Mouse (Mus musculus): ENCODE measurements around the gene Ifnab.

Gene Ifnab

DNA sequence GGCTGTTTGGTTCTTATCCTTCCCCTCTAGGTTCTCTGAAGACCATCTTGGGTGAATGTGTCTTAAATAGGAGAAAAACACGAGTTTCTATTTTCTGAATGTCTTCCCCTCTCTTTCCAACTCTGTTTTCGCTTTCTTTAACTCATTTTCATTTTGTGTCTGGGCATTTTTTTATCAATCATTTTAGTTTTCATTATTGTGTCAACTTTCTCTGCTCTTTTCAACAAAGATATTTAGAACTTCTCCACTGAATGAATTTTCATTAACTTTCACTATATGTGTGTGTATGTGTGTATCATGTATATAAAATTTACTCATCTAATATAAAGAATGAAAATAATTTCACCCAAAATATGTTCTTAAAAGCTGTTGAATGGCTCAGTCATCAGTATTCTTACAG, at the start of gene Ifnab:
TSS of gene Ifnab (minus strand) at position 101 of the 400 bp plus-strand sequence.
- POLR2A ChIA-PET, result no interaction called here

DNA sequence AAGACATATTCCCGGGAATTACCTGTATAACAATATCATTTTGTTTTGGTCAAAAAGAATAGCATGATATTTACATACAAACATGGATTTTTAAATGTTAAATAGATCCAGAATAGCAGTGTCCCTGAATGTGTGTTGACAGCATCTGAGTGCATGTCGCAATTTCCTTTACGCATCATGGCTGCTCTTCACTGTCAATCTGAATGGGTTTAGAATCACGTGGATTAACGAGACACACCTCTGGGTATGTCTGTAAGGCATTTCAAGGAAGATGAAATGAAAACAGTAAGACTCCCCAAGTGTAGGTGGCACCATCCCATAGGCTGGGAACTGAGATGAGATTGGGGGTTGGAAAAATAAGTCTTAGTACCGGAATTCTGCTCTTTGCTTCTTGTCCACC, 47.9 kb upstream of the Ifnab start:
- ChIA-PET CTCF (interaction anchor here in 3 of 4 experiments (0.5 to 1.0 kb wide), 4 partner anchors 18 to 785 kb away, joined by 3 to 4 read pairs (median 3); no protein-coding TSS in a partner anchor), POLR2A (interaction anchor here in 1 of 4 experiments (0.9 kb wide), 1 partner anchor 16 kb away, joined by 3 read pairs; no protein-coding TSS in a partner anchor)

More for the DNA sequence above, at the start of gene Ifnab:
- CTCF ChIA-PET, result no interaction called here

DNA sequence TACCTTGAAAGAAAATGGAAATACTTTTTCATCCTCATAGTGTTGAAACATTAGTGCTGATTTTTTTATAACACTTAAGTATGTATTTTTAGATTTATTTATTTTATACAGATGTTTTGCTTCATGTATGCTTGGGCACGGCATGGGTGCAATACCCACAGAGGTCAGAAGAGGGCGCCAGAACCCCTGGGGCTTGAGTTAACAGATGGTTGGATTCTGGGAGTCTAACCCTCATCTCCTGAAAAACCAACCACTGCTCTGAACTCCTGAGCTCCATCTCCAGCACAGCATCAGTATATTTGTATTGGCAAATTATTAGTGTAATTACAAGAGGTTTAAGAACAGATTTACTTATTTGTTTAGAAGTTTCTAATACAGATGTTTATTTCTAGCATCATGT, 47.3 kb upstream of the Ifnab start:
- ChIA-PET POLR2A (interaction anchor here in 1 of 4 experiments (0.9 kb wide), 1 partner anchor 15 kb away, joined by 3 read pairs; no protein-coding TSS in a partner anchor), CTCF (interaction anchor here in 3 of 4 experiments (0.5 to 1.0 kb wide), 4 partner anchors 17 to 784 kb away, joined by 3 to 4 read pairs (median 3); no protein-coding TSS in a partner anchor)

DNA sequence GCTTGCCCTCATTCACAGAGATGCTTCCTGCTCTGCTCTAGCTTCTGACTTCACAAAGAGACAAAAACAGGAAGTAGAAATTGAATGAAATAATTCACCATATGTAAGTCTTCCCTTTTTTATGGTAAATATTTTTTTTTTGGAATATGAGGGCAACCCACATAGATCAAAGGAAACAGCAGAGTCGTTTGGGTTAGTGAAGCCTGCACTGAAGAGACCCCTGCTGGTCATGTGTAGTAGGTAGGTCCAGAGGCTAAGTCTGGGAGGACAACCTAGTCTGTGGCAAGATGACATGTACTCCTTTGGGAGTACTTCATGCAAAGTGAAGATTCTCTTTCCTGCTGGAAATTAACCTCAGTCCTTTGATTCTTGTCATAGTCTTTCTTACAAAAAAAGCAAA, 36.2 kb upstream of the Ifnab start:
- POLR2A ChIA-PET, result no interaction called here
- CTCF ChIA-PET, result interaction anchor here in 2 of 4 experiments (0.6 to 0.7 kb wide), 3 partner anchors 31 to 1924 kb away, joined by 3 to 5 read pairs (median 4); no protein-coding TSS in a partner anchor

DNA sequence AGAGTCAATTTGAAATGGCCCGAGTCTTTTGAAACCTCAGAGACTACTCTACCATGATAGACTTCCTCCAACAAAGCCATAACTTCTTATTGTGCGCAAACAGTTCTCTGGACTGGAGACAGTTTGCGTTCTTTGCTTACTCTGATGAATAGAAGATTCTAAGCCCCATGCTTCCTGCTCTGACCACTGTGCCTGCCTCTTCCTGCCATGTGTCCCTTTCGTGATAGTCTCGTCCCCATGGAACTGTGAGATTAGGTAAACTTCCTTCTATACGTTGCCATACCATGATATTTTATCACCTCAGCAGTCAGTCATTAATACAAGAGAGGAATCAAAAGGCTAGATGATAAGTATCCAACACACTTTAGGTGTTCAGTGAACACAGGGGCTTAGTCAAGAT, 35.6 kb upstream of the Ifnab start:
- CTCF ChIA-PET, result interaction anchor here in 3 of 4 experiments (0.6 to 1.0 kb wide), 4 partner anchors 30 to 1923 kb away, joined by 3 to 5 read pairs (median 4); no protein-coding TSS in a partner anchor
- POLR2A ChIA-PET, result no interaction called here

DNA sequence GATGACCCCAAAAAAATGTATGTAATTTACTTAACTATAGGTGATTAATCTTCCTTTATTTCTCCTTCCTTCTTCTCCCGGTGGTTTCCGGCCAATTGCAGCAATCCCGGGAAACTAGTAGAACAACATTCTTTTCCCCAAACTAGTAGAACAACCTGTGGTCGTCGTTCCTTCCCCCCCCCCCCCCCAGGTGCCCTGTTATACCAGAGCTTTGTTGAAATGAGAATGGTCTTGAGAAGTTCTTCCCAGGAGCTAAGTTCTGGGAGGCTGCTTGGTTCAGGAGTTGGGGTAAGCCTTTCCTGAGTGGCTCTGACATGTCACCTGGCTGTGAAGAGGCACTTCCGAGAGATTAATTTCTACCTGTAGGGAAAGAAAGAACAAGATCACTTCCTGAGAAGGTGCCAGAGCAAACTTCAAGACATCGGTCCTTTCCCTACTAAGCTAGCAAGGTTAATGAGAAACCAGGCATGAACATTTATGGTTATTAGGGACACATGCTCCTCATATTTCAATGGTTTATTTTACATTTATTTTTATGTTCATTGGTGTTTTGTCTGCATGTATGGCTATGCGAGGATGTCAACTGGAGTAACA, 32.4 kb upstream of the Ifnab start:
- POLR2A ChIA-PET, result interaction anchor here in 2 of 4 experiments (0.6 to 1.8 kb wide), 4 partner anchors 15 to 584 kb away, joined by 3 to 8 read pairs (median 4); partner anchors contain the start of gene Gm13283 (in 1 of the 2)
- CTCF ChIA-PET, result interaction anchor here in 1 of 4 experiments (0.7 kb wide), 1 partner anchor 22 kb away, joined by 10 read pairs; no protein-coding TSS in a partner anchor

DNA sequence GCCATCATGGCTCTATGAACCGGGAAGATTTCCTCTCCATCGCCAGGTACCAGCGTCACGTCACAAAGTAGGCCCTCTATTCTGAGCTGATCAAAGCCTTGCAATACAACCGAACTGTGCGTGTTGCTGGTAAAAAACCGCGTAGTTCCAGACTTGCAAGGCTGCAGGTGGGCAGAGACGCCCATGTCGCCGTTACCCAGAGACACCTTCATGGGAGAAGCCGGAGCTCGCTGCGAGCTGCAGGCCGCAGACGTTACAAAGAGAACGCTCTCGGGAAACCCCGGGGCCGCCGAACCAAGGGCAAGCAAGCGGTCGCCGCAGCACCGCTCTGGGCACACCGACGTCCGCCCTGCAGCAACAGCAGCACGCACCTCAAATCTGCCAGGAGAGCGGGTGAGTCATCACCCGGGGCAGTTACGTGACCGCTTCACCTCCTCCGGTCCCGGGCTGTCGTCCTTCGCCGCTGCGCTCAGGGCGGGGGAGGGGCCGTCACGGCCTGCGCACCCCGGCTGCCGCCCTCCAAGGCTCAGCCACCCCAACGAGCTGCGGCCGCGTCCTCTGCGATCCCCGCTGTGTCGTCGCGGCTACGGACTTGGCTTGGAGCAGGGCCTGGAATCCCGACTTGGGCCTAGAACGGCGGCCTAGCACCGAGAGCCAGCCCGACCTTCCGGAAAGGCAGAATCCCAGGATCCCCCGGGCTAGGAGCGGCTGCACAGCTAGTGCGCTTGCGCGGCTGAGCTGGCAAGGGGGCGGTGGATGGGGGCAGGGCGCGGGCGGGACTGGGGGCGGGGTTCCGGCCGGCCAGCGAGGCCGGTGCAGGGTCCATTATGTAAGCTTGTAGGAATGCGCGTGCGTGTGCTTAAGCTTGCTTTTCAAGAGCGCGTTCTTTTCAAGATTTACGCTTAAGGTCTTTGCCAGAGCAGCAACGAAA, 30.9 kb upstream of the Ifnab start, which contains the start of the genes Gm26566 and Klhl9:
TSS of gene Gm26566 (plus strand) at position 15 of the 931 bp plus-strand sequence.
TSS of gene Klhl9 (minus strand) at position 675 of the 931 bp plus-strand sequence.
- ChIA-PET POLR2A (interaction anchor here in 3 of 4 experiments (0.5 to 1.9 kb wide), 11 partner anchors 9 to 689 kb away, joined by 3 to 8 read pairs (median 3); partner anchors contain the start of gene Mllt3 (in 1 of the 3)), CTCF (interaction anchor here in 1 of 4 experiments (1.1 to 1.9 kb wide), 2 partner anchors 21 to 26 kb away, joined by 3 to 12 read pairs; no protein-coding TSS in a partner anchor)

DNA sequence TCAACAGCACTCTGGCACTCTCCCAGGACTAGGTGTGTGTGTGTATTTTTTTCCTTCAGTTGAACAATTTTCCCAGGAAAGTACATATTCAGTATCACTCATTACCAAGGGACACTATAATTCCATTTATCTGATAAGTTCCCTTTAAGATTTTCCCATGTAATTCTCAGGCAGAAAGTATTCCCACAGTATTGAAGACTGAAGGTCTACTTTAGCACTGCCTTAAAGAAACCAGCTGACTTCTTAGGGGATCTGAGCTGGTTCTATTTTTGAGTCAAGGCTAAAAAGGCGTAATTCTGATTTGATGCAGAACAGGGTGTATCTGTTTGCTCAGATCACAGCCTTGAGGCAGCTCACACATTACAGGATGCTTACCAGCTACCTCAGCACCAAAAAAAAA, 27.6 kb upstream of the Ifnab start:
- POLR2A ChIA-PET, result interaction anchor here in 2 of 4 experiments (1.1 to 1.2 kb wide), 2 partner anchors 10 to 13 kb away, joined by 3 read pairs; no protein-coding TSS in a partner anchor

DNA sequence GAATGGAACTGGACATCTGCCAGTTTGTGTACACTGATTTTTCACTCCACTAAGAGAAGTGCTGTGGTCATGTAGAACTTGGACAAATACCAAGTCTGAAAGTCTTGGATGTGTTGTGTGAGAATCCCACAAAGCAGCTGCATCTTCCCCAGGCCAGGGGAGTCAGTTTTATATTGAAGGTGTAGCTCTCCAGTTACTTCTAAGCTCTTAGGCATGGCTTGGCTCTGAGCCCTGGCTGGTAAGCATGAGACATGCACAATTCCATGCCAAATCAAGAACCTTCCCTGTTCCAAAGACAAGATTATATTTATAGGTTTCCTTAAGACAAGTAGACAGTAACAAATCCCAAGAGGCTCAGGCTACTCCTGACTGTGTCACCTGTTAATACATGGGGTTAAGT, 23.9 kb upstream of the Ifnab start:
- ChIA-PET CTCF (interaction anchor here in 1 of 4 experiments (2.0 kb wide), 1 partner anchor 19 kb away, joined by 4 read pairs; no protein-coding TSS in a partner anchor), POLR2A (interaction anchor here in 2 of 4 experiments (0.5 kb wide), 2 partner anchors 117 to 517 kb away, joined by 4 to 9 read pairs; no protein-coding TSS in a partner anchor)

More for the DNA sequence above, 27.6 kb upstream of the Ifnab start:
- CTCF ChIA-PET, result interaction anchor here in 2 of 4 experiments (0.5 to 0.7 kb wide), 2 partner anchors 65 to 134 kb away, joined by 10 to 14 read pairs; no protein-coding TSS in a partner anchor

DNA sequence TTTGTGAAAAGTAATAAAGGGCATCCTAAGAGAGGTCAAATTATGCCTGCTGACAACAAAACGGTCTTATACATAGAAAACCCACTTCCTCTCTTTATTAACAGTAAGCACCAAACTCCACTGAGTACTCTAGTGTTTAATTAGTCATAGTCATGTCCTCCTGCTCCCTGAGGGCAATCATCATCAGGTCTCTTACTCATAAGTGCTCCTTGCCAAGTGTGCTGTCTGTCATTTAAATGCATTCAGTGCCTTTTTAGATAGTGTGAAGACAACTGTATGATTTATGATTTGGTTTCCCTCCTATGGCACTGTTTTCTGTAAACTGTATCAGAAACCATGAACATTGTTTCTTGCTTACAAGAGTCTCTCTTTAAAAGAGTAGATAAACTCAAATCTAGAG, 23.1 kb upstream of the Ifnab start:
- ChIA-PET CTCF (interaction anchor here in 1 of 4 experiments (2.0 kb wide), 1 partner anchor 18 kb away, joined by 4 read pairs; no protein-coding TSS in a partner anchor), POLR2A (interaction anchor here in 1 of 4 experiments (0.9 kb wide), 1 partner anchor 15 kb away, joined by 3 read pairs; no protein-coding TSS in a partner anchor)

DNA sequence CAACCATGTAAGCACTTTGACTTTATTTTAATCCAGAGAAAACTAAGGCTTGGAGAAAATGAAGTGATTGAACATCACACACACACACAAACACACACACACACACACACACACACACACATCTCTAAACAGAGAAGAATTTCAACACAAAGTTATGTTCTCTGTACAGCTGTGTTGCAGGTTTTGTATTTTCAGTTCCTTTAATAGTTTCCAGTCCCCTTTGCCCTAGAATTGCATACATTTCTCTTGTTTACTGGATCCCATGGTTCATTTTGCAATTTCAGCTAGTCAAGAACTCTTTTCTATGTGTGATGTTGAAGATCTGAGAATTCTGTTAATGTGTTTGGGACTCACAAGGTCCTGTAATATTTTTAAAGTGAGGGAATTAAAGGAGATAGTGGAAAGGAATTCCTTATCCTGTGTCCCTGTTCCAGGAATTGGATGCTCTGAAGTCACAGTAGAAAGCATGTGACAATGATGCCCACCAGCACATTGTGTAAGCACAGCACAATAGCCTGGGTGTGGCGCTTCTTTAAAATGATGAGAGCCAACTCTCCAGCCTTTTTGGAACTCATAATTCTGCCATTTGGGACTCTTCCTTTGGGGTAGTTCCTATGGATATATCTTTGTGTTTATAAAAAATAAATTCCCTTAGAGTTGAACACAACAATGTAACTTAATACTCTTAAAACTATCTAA, 16.1 kb upstream of the Ifnab start:
- ChIA-PET POLR2A (no interaction called here), CTCF (interaction anchor here in 2 of 4 experiments (0.8 to 1.0 kb wide), 2 partner anchors 11 kb away, joined by 3 read pairs; no protein-coding TSS in a partner anchor)

DNA sequence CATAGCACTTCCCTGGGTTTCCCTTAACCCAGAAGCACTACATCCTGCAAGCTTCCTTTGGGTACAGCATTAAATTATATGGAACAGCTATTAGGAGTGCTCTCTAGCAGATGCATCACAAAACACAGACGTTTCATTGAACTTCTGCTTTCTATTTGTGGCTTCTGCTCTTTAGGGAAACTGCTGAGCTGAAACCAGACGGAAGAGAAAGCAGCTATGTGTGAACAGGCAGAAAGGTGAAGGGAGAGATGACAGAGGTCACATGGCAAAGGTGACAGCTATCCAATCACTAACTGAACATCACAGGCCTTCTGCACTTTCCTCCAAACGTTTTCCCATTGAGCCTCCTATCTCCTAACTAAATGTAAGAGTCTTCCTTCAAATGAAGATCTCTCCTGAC, 14.8 kb upstream of the Ifnab start:
- ChIA-PET CTCF (interaction anchor here (0.5 to 1.6 kb wide), 6 partner anchors 9 to 1867 kb away, joined by 3 to 13 read pairs (median 4); no protein-coding TSS in a partner anchor), POLR2A (interaction anchor here in 2 of 4 experiments (0.8 to 1.0 kb wide), 2 partner anchors 13 to 17 kb away, joined by 3 read pairs; partner anchors contain the start of gene Klhl9 (in 1 of the 2))

DNA sequence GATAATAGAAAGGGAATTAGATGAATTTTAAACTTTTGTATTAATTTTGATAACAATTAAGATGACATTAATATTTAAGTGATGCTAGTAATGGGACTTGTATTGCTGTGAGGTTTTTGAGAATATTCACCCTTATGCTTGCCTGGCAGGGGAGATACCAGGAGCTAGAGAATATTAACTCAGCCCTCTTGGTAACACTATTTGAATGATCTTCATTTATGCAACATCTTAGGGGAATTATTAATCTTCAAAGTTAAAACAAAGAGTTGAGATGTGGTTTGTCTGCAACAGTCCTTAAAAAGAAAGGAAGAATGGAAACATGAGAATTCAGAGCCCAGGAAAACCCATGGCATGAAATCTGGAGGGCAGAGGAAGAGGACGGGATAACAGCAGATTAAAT, 8.1 kb upstream of the Ifnab start:
- ChIA-PET POLR2A (interaction anchor here in 2 of 4 experiments (1.0 to 1.7 kb wide), 5 partner anchors 10 to 23 kb away, joined by 3 read pairs; partner anchors contain the start of genes Klhl9 (in 2 of the 2) and Gm26566 (in 1 of the 2)), CTCF (no interaction called here)

DNA sequence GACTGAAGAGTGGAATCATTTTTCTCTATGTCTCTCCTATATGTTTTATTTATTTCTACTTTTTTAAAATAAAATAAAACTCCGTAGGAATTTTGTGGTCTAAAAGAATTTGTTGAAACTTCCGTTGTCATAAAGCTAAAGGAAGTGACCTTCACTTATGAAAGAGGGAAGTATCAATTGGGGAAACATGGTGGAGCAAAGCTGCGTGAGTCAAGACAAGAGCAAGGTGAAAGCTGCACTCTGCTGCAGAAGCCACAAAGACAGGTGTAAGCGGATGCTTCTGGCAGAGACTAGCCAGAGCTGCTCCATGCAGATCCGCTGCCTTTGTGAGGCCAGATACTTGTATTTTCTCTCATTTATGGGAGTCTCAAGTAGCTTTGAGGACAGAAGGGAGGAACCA, 7.6 kb upstream of the Ifnab start:
- POLR2A ChIA-PET, result interaction anchor here in 2 of 4 experiments (1.3 to 1.7 kb wide), 3 partner anchors 10 to 24 kb away, joined by 3 read pairs; partner anchors contain the start of genes Klhl9 (in 2 of the 2) and Gm26566 (in 1 of the 2)

DNA sequence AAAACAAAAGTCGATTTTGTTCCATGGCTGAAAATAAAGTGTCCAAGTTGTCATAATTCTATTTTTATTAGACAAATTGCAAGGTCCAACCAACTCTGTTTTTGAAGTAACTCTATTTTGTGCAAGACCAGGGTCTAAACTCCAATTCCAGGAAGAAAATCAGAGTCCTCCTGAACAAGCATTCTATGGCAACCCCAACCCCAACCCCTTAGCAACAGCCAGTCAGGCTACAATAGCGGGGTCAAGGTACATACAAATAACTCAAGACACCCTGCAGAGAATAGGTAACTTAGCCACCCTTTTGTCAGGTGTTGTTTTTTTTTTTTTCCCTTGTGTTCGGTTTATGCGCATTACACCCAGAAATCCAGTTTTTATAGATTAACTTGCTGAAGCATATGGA, 6.6 kb upstream of the Ifnab start:
- POLR2A ChIA-PET, result interaction anchor here in 1 of 4 experiments (0.8 to 1.7 kb wide), 2 partner anchors 10 to 24 kb away, joined by 3 read pairs; partner anchors contain the start of genes Gm26566 and Klhl9
- CTCF ChIA-PET, result interaction anchor here in 2 of 4 experiments (0.7 to 2.3 kb wide), 4 partner anchors 16 to 184 kb away, joined by 3 to 28 read pairs (median 4); no protein-coding TSS in a partner anchor

More for the DNA sequence above, 7.6 kb upstream of the Ifnab start:
- CTCF ChIA-PET, result no interaction called here

DNA sequence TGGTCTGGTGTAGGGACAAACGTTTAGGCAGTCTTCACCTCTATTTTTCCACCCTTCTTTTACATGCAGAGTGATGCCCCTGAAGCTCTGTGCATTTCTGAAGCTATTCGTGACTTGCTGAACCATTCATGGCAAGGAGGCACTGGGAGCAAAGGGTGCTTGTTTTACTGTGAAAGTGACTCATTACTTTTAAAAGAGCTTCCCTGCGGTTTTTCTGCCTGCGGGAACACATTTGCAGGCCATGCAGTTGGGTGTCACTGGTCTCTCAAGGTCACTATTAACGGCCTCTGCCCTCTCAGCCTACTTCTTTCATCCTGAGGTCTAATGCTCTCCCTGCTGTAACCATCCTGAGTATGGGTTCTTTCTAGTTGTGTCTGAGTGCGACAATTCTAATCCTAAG, 5.9 kb upstream of the Ifnab start:
- CTCF ChIA-PET, result interaction anchor here (0.6 to 2.3 kb wide), 37 partner anchors 8 to 795 kb away, joined by 3 to 28 read pairs (median 4); partner anchors contain the start of genes Gm26566 (in 1 of the 4) and Klhl9 (in 1 of the 4)
- POLR2A ChIA-PET, result interaction anchor here in 1 of 4 experiments (1.0 kb wide), 1 partner anchor 23 kb away, joined by 3 read pairs; no protein-coding TSS in a partner anchor
